Mouse (Mus musculus) B cell, adult 2 months (primary cell): ENCODE measurements around the gene 1700067K01Rik.
"Not testable (repeated sequence)": the region's sequence is repeated elsewhere in the genome, so short reads cannot be mapped to it uniquely, and the experiment has no call there.

ENCODE experiments used
- DNase-seq, 2 experiments: peaks; one replicate each; pipeline ENCODE4 v3.0.0; 2022

1700067K01Rik gene

GRCm38 (mm10) chr8:83983222-83983621, 18.1 kb upstream of the 1700067K01Rik start:
- not testable (repeated sequence) for DNase-seq

- DNase-seq: no peak
Measured at GRCm38 (mm10) chr8:83989243-83989642, 12.1 kb upstream of the 1700067K01Rik start.

GRCm38 (mm10) chr8:83990170-83990569, 11.1 kb upstream of the 1700067K01Rik start:
- no peak for DNase-seq

GRCm38 (mm10) chr8:83992488-83992887, 8.8 kb upstream of the 1700067K01Rik start:
- DNase-seq: no peak

GRCm38 (mm10) chr8:83994030-83994429, 7.3 kb upstream of the 1700067K01Rik start:
- DNase-seq: no peak

GRCm38 (mm10) chr8:83995973-83996372, 5.3 kb upstream of the 1700067K01Rik start:
- DNase-seq: no peak

GRCm38 (mm10) chr8:83996567-83997505, 4.5 kb upstream of the 1700067K01Rik start:
- peak; percentile 70 to 72 for DNase-seq

GRCm38 (mm10) chr8:83997511-83998141, 3.7 kb upstream of the 1700067K01Rik start, which contains the start of gene Samd1:
Samd1 (plus strand) TSS chr8:83997672.
- peak; percentile 56 to 59 for DNase-seq

GRCm38 (mm10) chr8:83998231-83999056, 2.9 kb upstream of the 1700067K01Rik start:
- DNase-seq: peak; percentile 76 to 79

- DNase-seq: no peak
Measured at GRCm38 (mm10) chr8:83999057-83999705, 2.1 kb upstream of the 1700067K01Rik start.

- DNase-seq: no peak
Measured at GRCm38 (mm10) chr8:83999825-84000224, 1.5 kb upstream of the 1700067K01Rik start.

GRCm38 (mm10) chr8:84002957-84003611, 1.8 kb downstream of the 1700067K01Rik start:
- no peak for DNase-seq

- no peak for DNase-seq
Measured at GRCm38 (mm10) chr8:84003612-84004246, 2.4 kb downstream of the 1700067K01Rik start.

- DNase-seq: peak; percentile 98
Measured at GRCm38 (mm10) chr8:84004533-84005201, 3.4 kb downstream of the 1700067K01Rik start.

GRCm38 (mm10) chr8:84005502-84005901, 4.2 kb downstream of the 1700067K01Rik start:
- DNase-seq: not testable (repeated sequence)

- no peak for DNase-seq
Measured at GRCm38 (mm10) chr8:84008362-84008761, 7.1 kb downstream of the 1700067K01Rik start.

- peak; percentile 89 for DNase-seq
Measured at GRCm38 (mm10) chr8:84009876-84010275, 8.6 kb downstream of the 1700067K01Rik start.

GRCm38 (mm10) chr8:84010625-84011611, 9.6 kb downstream of the 1700067K01Rik start:
- DNase-seq: peak; percentile 73 to 80
